Mouse (Mus musculus): ENCODE data around the gene Ank3. TPM values are rescaled to one million over a fixed set of nuclear protein-coding genes. Genes with fewer than 3 reads are reported as not detected.

The Ank3 gene
- polyA plus RNA-seq, 1 experiment from 2014 or later = 10.0 TPM

DNA sequence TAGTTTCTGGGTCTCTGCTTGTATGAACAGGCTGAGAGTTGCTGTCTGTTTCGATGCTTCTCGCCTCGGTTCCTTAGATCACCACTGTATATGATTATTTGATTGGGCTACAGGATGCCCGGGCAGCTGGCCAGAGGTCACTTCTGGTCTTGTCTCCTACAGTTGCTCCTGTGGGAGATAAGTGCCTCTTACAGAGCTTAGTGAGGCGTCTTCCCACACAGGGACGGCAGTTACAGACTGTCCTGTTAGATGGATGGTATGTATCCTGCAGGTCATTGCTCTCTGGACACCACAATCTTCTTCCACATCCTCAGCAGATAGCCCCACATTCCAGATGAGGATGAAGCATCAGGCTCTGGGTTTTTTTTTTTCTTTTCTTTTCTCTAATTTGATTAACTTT, 21.7 kb downstream of the Ank3 start:
- no peak for ATAC-seq
- WGBS (ENCODE audit: insufficient replicate concordance) = 59% methylated on average over 6 of the region's 6 CpGs
- Histone ChIP-seq H3K27me3 (replicated peaks) (no peaks in the 10 kb centered on the region), H3K36me3 (no peaks in the 10 kb centered on the region), H3K9ac (no peak overlapping the region), H3K4me3 (no peak overlapping the region), H3K4me2 (no peak overlapping the region), H3K4me1 (no peaks in the 10 kb centered on the region), H3K27ac (no peak overlapping the region), H3K9me3 (replicated peaks) (no peaks in the 10 kb centered on the region)

DNA sequence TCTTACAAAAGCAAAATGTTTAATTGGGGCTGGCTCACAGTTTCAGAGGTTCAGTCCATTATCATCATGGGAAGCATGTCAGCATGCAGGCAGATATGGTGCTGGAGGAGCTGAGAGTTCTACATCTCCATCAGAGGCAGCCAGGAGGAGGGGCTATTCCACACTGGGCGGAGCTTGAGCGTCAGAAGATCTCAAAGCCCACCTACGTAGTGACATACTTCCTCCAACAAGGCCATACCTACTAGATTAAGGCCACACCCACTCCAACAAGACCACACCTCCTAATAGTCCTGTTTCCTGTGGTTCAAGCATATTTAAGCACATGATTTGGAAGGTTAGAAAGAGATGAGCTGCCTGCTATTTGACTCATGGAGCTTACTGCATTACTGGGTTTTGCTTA, 25.5 kb downstream of the Ank3 start:
- 75% methylated on average over 3 of the region's 3 CpGs for WGBS (ENCODE audit: insufficient replicate concordance)
- H3K4me2 ChIP-seq = no peak overlapping the region

DNA sequence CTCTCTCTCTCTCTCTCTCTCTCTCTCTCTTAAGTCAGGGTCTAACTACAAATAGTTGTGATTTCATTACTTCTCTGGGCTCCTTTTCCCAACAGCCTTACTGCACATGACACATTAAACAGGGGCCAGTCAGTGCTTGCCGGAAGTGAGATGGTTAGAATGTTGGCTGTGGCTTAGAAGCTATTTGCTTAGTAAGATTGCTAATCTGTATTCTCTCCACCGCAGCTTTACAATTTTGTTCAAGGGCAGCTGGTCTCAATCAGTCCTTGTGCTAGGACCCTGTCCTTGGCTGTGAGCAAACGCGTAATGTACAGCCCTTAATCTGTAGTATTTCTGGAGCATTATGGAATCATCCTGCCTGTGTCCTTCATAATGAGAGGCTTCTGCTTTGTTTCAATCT, 31.6 kb downstream of the Ank3 start:
- Histone ChIP-seq H3K4me1 (no peaks in the 10 kb centered on the region), H3K9ac (no peak overlapping the region), H3K4me3 (no peak overlapping the region), H3K36me3 (no peaks in the 10 kb centered on the region), H3K4me2 (no peak overlapping the region), H3K27ac (no peak overlapping the region), H3K9me3 (replicated peaks) (no peaks in the 10 kb centered on the region), H3K27me3 (replicated peaks) (no peaks in the 10 kb centered on the region)
- WGBS (ENCODE audit: insufficient replicate concordance) = 69% methylated on average over 4 of the region's 4 CpGs
- no peak for ATAC-seq

More for the DNA sequence above, 25.5 kb downstream of the Ank3 start:
- H3K4me3 ChIP-seq = no peak overlapping the region
- H3K9me3 ChIP-seq (replicated peaks) = no peaks in the 10 kb centered on the region
- no peak for ATAC-seq
- no peaks in the 10 kb centered on the region for H3K36me3 ChIP-seq
- no peak overlapping the region for H3K9ac ChIP-seq
- no peaks in the 10 kb centered on the region for H3K4me1 ChIP-seq
- no peaks in the 10 kb centered on the region for H3K27me3 ChIP-seq (replicated peaks)
- no peak overlapping the region for H3K27ac ChIP-seq

DNA sequence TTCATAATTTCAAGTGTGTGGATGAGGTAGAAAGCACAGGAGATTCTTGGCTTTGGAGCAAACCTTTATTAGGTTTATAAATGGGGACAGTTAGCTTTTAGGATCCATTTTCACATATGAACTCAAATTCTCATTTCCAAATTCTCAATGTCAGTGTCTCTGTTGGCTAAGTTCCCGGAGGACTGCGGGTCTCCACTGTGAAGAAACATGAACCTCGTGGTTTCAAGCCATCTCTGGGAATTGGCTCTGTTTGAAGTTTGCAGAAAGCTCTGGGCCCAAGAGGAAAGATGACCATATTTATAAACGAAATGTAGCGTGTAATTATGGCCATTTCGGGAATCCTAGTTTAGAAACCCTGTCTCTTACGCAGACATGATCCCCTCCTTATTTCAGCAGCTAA, 32.5 kb downstream of the Ank3 start:
- H3K4me2 ChIP-seq = no peak overlapping the region
- ATAC-seq = no peak
- no peaks in the 10 kb centered on the region for H3K9me3 ChIP-seq (replicated peaks)
- WGBS (ENCODE audit: insufficient replicate concordance) = 68% methylated on average over 7 of the region's 7 CpGs
- no peak overlapping the region for H3K27ac ChIP-seq
- no peaks in the 10 kb centered on the region for H3K4me1 ChIP-seq
- no peak overlapping the region for H3K9ac ChIP-seq
- no peaks in the 10 kb centered on the region for H3K36me3 ChIP-seq
- H3K27me3 ChIP-seq (replicated peaks) = no peaks in the 10 kb centered on the region
- no peak overlapping the region for H3K4me3 ChIP-seq

DNA sequence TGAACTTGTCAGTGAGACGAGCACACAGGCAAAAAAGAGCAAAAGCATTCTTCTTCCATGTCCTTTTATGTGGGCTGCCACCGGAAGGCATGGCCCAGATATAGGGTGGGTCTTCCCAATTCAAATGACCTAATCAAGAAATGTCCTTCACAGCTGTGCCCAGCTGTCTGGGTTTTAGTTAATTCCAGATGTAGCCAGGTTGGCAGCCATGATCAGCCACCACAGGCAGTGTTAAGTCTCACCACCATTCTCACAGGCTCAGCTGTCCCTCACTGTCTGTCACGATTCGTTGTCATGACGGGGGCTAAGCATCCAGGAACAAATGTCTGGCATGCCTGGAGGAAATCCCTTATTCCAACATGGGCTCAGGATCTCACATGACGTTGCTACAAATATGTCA, 36.6 kb downstream of the Ank3 start:
- no peak for ATAC-seq
- no peaks in the 10 kb centered on the region for H3K9me3 ChIP-seq (replicated peaks)

DNA sequence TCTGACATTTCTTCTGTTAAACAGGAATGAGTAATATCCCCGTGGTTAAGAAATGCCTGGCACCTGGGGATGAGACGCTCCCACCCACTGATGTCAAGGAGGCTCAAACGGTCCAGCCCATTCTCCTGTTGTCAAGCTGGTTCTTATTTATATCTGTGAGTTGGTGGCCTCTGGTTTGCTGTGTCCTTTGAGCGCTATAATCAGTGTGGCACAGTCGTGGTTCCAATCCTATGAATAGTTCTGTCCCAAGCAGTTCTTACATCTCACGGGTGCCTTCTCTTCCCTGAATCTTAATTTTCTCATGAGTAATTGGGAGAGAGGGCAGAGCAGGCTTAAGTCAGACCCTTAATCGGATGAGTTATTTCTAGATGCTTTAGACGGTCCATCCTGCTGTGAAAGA, 40.9 kb downstream of the Ank3 start:
- Histone ChIP-seq H3K9me3 (replicated peaks) (no peaks in the 10 kb centered on the region), H3K27ac (no peak overlapping the region), H3K9ac (no peak overlapping the region), H3K4me3 (no peak overlapping the region), H3K36me3 (no peaks in the 10 kb centered on the region), H3K4me2 (no peak overlapping the region), H3K27me3 (replicated peaks) (no peaks in the 10 kb centered on the region), H3K4me1 (no peaks in the 10 kb centered on the region)
- WGBS (ENCODE audit: insufficient replicate concordance) = 65% methylated on average over 8 of the region's 8 CpGs
- no peak for ATAC-seq

More for the DNA sequence above, 36.6 kb downstream of the Ank3 start:
- Histone ChIP-seq H3K36me3 (no peaks in the 10 kb centered on the region), H3K4me3 (no peak overlapping the region), H3K4me2 (no peak overlapping the region), H3K4me1 (no peaks in the 10 kb centered on the region), H3K27ac (no peak overlapping the region), H3K9ac (no peak overlapping the region), H3K27me3 (replicated peaks) (no peaks in the 10 kb centered on the region)
- WGBS (ENCODE audit: insufficient replicate concordance) = 69% methylated on average over 6 of the region's 6 CpGs

DNA sequence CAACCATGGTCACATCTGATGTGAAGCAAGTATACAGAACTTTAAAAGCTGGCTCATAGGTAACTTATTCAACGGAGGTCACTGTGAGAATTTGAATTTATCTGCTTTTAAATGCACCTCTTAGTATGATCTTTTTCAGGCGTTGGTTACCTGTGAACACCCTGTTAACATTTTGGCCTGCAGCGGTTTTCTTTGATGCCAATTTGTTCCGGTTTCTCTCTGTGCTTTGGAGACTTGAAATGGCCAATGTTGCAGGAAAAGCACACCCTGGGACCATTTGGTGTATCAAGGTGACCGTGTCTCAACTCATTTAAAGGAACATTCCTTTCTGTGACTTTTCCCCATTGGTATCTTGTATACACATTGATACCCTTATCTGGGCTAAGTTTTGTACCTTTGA, 46.0 kb downstream of the Ank3 start:
- H3K36me3 ChIP-seq = no peaks in the 10 kb centered on the region
- no peak overlapping the region for H3K4me3 ChIP-seq
- WGBS (ENCODE audit: insufficient replicate concordance) = 60% methylated on average over 5 of the region's 5 CpGs
- ATAC-seq = no peak
- H3K9ac ChIP-seq = no peak overlapping the region
- no peak overlapping the region for H3K4me2 ChIP-seq
- no peaks in the 10 kb centered on the region for H3K4me1 ChIP-seq
- no peak overlapping the region for H3K27ac ChIP-seq
- no peaks in the 10 kb centered on the region for H3K9me3 ChIP-seq (replicated peaks)
- H3K27me3 ChIP-seq (replicated peaks) = no peaks in the 10 kb centered on the region

DNA sequence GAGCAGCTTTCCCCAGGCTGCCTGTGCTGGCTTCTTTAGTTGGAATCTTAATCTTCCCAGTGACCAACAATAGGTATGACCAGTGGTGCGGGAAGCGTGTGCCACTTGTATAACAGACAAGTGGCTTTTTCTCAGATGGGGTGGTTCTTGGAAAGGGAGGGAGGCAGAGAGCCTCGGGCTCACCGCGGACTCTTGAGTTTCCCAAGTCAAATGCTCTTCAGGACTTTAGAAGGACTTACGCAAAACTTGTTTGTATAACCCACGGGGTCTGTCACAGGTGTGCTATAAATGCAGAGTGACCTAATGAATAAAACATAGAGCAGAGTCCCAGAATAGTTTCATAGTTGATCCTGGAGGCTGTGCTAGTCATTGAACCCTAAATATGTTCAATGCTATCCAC, 47.4 kb downstream of the Ank3 start:
- ATAC-seq = no peak

DNA sequence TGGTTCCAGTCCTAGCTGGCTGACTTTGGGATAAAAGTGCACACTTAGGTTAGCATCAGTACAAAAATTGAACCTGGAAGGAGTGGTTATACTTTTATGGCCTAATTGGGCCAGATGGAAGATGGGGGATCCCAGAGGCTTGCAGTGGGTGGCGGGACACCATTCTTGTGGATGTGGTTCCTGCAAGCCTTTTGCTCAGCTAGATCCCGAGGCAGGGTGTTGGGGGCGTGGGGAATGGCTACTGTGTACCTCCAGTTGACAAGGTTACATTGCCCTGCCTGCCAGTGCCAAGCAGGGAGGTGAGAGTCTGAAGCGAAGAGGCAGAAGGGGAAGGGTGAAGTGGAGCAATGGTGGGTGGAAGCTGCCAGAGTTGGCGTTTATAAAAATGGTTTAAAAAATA, 48.0 kb downstream of the Ank3 start:
- Histone ChIP-seq H3K9ac (no peak overlapping the region), H3K27me3 (replicated peaks) (no peaks in the 10 kb centered on the region), H3K27ac (no peak overlapping the region), H3K9me3 (replicated peaks) (no peaks in the 10 kb centered on the region), H3K4me2 (no peak overlapping the region), H3K36me3 (no peaks in the 10 kb centered on the region), H3K4me1 (no peaks in the 10 kb centered on the region), H3K4me3 (no peak overlapping the region)
- 68% methylated on average over 5 of the region's 5 CpGs for WGBS (ENCODE audit: insufficient replicate concordance)
- no peak for ATAC-seq

More for the DNA sequence above, 47.4 kb downstream of the Ank3 start:
- Histone ChIP-seq H3K4me2 (no peak overlapping the region), H3K9ac (no peak overlapping the region), H3K9me3 (replicated peaks) (no peaks in the 10 kb centered on the region), H3K4me1 (no peaks in the 10 kb centered on the region), H3K4me3 (no peak overlapping the region), H3K27ac (no peak overlapping the region), H3K36me3 (no peaks in the 10 kb centered on the region), H3K27me3 (replicated peaks) (no peaks in the 10 kb centered on the region)
- 70% methylated on average over 7 of the region's 7 CpGs for WGBS (ENCODE audit: insufficient replicate concordance)

DNA sequence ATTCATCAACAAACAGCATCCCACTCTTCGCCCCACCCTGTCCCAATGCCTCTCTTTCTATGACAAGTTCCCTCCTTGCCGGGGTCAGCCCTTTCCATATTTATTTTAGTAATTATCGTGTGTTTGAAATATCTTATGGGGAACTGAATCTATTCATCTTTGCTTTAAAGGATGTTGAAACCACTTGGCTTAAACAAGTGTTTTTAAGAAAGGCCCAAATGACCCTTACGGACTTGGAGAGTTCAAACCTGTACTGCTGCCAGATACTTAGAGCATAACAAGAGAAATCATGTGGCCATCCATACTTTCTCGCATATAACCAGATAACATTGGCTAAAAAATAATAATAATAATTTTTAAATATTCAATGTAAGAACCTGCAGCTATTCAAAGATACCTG, 48.7 kb downstream of the Ank3 start:
- WGBS (ENCODE audit: insufficient replicate concordance) = 71% methylated on average over 5 of the region's 5 CpGs
- Histone ChIP-seq H3K27ac (no peak overlapping the region), H3K36me3 (no peaks in the 10 kb centered on the region), H3K4me2 (no peak overlapping the region), H3K27me3 (replicated peaks) (no peaks in the 10 kb centered on the region), H3K4me1 (no peaks in the 10 kb centered on the region), H3K4me3 (no peak overlapping the region), H3K9me3 (replicated peaks) (no peaks in the 10 kb centered on the region), H3K9ac (no peak overlapping the region)
- ATAC-seq = no peak

DNA sequence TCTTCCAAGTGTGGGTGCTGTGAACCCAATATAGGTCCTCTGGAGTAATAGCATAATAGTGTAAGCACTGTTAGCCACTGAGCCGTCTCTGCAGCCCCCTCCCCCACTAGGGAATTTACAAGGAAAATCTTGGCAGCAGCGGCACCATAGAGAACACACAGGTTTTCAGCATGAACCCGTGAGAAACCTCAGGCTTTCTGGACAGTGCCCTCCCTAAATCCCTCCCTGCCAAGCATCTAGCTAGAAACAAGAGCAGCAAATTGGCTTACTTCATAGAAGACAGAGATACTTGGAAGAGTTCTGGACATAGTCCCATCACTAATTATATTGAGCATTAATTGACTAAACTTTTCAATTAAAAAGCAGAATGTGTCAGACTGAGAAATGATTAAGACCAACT, 49.6 kb downstream of the Ank3 start:
- Histone ChIP-seq H3K4me1 (no peaks in the 10 kb centered on the region), H3K4me3 (no peak overlapping the region), H3K27me3 (replicated peaks) (no peaks in the 10 kb centered on the region), H3K36me3 (no peaks in the 10 kb centered on the region), H3K27ac (no peak overlapping the region), H3K9ac (no peak overlapping the region), H3K4me2 (no peak overlapping the region), H3K9me3 (replicated peaks) (no peaks in the 10 kb centered on the region)
- 65% methylated on average over 3 of the region's 3 CpGs for WGBS (ENCODE audit: insufficient replicate concordance)
- ATAC-seq = no peak

DNA sequence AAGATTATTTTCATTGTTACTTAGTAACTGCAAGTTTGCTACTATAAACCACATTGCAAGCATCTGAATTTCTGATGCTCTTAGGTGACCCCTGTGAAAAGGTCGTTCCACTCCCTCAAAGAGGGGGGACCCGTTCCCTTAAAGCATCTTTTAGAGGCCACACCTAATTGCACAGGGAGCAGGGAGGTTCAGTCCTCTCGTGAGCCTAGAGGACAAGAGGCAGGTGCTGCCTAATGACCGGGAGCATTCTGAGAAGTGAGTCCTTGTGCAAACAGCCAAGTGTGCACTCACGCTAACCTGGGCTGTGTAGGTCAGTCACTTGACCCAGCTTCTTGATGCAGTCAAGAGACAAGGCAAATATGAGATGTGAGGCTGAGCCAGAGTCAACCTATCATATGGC, 52.4 kb downstream of the Ank3 start:
- no peaks in the 10 kb centered on the region for H3K27me3 ChIP-seq (replicated peaks)
- WGBS (ENCODE audit: insufficient replicate concordance) = 54% methylated on average over 5 of the region's 5 CpGs
- H3K9me3 ChIP-seq (replicated peaks) = no peaks in the 10 kb centered on the region
- no peak for ATAC-seq
- no peaks in the 10 kb centered on the region for H3K4me1 ChIP-seq
- H3K4me3 ChIP-seq = no peak overlapping the region
- no peak overlapping the region for H3K4me2 ChIP-seq
- no peak overlapping the region for H3K9ac ChIP-seq
- H3K27ac ChIP-seq = no peak overlapping the region
- H3K36me3 ChIP-seq = no peaks in the 10 kb centered on the region

DNA sequence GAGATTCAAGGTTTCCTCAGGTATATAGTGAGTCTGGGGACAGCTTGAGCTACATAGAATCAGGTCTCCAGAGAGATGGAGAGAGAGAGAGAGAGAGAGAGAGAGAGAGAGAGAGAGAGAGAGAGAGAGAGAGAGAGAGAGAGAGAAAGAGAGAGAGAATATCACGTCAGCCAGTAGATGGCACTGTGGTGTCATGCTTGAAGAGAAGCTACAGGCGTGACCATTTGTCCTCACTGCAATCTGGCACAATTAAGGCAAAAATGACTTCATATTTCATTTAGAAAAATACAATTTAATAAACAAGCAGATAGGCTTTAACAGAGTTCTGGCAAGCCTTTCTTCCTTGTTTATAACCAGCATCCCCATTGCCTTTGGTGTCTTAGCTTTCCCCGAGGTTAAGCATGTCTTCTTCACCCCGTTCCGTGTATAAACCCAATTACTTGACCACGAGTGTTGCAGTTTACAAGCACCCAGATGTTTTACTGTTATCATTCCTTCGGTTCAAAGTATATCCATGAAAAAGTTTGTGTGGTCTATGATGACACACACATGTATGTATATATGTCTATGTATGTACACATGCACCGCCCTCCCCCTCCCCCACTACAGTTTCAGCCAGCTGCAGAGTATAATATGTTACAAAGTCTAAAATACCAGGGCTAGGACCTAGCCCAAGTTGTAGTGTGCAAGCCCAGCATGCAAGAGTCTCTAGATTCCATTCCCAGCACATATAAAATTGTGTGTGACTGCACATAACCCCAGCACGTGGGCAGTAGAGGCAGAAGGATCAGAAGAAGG, 53.8 kb downstream of the Ank3 start:
- no peak overlapping the region for H3K4me3 ChIP-seq
- H3K36me3 ChIP-seq = no peaks in the 10 kb centered on the region
- no peak for ATAC-seq
- WGBS (ENCODE audit: insufficient replicate concordance) = 51% methylated on average over 9 of the region's 9 CpGs
- no peaks in the 10 kb centered on the region for H3K9me3 ChIP-seq (replicated peaks)
- no peak overlapping the region for H3K9ac ChIP-seq
- no peak overlapping the region for H3K27ac ChIP-seq
- H3K4me2 ChIP-seq = no peak overlapping the region
- H3K4me1 ChIP-seq = no peaks in the 10 kb centered on the region
- no peaks in the 10 kb centered on the region for H3K27me3 ChIP-seq (replicated peaks)
